Mouse (Mus musculus) liver (tissue): Measurements from ENCODE around the gene Gm26602.
A peak's percentile ranks its signal among the peaks of the same experiment; 100 is the strongest.

ENCODE experiments used
- DNase-seq: peaks from one replicate; pipeline ENCODE4 v3.0.0-alpha.2; 2020; ENCODE audit warnings: mixed read lengths

Gene Gm26602

DNA sequence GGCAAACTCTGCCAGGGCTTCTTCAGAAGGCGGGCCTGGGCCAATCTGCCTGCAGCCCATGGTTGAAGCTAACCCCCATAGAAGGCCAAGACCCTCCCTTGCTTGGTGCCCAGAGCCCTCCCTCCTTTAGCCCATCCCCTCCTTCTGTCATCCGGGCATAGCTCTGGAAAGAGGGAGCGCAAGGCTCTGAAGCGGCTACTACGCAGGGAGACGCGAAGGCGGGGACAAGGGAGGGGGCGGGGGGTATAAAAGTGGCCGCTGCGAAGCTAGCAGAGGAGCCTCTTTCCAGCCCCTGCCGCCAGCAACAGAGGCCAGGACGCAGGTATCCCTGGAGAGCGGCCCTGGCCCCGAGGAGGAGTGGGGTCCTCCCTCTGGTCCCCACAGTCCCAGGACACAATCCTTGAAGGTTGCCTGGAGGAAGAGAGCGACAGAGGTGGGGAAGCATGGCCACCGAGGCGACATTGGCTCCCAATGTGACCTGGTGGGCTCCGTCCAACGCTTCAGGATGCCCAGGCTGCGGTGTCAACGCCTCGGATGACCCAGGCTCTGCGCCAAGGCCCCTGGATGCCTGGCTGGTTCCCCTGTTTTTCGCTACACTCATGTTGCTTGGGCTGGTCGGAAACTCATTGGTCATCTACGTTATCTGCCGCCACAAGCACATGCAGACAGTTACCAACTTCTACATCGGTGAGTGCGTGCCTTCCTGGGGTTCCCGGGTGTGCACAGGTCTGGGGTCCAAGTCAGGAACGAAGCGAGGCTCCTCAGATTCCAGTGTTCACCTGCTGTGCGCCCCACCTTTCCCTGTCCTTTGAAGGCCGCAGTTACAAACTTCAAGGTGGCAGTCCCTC is 7.8 kb downstream of the Gm26602 start:
- DNase-seq: no peak

DNA sequence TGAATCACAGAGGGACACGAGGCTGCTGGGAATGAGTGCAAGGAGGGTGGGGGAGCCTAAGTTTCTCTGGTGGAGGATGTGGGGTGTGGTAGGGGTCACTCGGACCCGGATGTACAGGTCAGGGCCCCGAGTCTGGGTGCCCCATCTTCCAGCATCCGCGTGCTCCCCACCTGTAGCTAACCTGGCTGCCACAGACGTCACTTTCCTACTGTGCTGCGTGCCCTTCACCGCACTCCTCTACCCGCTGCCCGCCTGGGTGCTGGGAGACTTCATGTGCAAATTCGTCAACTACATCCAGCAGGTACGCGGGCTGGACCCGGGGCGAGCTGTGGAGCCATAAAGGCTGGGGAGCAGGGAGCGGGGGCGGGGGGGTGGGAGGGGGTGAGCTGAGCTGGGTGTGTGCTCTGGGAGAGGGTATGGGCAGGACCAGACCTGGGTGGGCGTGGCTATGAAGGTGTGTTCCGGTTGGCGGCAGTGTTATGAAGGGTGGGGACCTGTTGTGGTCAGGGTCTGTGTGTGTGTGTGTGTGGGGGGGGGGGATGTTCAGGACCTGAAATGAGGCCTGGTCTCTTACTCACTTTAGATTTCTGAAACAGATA is 8.7 kb downstream of the Gm26602 start:
- DNase-seq: no peak

DNA sequence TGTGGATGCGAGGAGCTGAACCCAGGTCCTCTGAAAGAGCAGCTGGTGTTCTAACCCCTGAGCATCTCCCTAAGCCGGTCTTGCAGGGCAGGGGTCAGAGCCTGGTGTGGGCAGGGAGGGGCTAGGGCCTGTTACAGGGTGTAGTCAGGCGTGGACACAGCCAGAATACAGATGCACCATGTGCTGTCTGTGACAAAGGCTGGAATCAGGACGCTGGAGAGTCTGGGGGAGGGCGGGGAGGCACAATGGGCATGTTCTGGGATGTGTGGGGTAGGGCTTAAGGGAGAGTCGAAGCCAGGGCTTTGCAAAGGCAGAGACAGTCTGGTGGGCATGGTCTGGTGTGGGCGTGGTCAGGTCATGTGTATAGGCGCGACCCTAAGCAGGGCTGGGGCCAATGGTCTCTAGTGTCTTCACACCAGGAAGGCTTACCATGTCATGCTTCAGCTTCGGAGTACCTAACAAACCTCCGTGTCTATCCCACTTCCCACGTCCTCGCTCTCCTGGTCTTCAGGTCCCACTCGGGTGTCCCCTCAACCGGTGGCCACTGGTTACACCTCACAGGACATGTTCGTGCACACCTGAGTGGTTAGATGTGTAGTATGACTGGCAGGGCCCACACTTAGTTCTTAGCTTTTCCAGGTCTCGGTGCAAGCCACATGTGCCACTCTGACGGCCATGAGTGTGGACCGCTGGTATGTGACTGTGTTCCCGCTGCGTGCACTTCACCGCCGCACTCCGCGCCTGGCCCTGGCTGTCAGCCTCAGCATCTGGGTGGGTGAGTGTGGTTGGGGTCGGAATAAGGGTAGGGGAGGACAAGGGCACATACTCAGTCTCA is 9.6 kb downstream of the Gm26602 start:
- DNase-seq: no peak

DNA sequence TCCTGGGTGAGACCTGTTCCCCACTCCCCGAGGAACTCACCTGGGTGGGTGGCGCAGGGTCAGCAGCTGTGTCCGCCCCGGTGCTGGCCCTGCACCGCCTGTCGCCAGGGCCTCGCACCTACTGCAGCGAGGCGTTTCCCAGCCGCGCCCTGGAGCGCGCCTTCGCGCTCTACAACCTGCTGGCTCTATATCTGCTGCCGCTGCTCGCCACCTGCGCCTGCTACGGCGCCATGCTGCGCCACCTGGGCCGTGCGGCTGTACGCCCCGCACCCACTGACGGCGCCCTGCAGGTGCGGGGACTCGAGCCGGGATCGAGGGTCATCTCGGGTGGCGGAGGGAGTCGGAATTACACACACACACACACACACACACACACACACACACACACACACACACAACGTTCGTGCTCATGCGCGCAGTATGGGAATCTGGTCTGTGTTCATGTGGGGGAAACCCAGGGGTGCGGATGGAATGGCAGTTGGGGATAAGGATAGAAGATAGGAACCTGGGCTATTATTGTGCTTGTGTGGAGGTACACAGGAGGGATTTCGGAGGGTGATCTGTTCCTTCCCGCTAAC is 10.4 kb downstream of the Gm26602 start, which contains the start of gene R3hdm4:
R3hdm4 (minus strand) TSS at position 251 of the 578 bp plus-strand sequence.
- no peak for DNase-seq

DNA sequence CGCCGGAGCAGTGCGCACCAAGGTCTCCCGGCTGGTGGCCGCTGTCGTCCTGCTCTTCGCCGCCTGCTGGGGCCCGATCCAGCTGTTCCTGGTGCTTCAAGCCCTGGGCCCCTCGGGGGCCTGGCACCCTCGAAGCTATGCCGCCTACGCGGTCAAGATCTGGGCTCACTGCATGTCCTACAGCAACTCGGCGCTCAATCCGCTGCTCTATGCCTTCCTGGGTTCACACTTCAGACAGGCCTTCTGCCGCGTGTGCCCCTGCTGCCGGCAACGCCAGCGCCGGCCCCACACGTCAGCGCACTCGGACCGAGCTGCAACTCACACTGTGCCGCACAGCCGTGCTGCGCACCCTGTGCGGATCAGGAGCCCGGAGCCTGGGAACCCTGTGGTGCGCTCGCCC is 10.9 kb downstream of the Gm26602 start:
- no peak for DNase-seq

DNA sequence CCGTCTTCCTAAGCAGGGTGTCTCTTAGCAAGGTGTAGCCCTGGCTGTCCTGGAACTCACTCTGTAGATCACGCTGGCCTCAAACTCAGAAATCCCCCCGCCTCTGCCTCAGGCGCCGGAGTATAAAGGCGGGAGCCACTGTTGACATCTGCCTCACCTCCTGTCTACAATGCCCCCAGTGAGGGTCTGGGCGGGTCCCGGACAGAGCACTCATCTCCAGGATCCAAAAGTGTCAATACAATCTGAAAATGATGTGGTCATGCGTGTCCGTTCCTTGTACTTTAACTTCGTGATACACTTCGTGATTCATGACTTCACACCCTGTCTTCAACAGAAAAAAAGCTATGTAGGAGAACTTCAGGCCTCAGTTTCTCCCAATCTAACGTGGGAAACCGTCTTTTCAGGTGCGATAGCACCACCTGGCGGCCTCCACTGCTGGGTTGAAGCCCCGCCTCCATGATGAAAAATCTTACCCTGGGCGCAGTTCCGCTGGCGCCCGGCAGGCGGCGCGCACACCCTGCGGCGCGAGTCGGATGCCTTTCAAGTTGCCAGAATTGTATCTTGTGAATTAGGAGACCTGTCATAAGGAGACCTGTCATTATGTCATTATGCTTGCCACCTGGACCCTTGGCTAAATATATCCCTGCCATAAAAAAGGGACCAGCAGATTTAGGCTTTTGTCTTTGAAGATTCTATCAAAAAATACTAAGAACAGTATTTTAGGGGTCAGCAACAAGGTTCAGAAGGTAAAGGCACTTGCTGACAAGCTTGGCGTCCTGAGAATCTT is 14.5 kb downstream of the Gm26602 start:
- peak; percentile 92 for DNase-seq

DNA sequence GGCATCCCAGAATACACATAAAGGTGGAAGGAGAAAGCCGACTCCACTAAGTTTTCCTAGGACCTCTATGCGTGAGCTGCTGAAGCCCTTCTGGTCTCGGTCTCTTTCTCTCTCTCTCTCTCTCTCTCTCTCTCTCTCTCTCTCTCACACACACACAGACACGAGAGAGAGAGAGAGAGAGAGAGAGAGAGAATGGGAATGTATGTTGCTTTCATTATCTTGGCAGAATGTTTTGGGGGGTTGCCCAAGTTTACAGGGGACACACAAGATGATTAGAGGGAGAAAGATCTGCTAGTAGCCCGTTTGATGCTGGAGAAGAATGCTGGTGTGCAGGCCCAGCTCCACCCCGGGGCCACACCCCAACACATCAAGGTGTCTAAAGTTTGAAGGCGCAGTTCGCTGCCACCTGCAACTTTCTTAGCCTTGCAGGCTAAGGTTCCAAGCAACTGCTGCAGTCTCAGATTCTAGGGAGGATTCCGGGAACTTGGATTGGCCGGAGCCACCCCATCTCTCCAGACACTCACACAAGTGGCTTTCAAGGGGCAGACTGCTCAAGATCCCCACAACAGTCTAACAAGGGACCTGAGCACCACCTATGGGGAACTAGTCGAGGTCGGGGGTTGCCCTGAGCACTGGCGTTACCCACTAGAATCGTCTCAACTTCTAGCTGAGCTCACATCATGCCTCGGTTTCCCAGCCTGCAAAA is 15.3 kb downstream of the Gm26602 start:
- no peak for DNase-seq

DNA sequence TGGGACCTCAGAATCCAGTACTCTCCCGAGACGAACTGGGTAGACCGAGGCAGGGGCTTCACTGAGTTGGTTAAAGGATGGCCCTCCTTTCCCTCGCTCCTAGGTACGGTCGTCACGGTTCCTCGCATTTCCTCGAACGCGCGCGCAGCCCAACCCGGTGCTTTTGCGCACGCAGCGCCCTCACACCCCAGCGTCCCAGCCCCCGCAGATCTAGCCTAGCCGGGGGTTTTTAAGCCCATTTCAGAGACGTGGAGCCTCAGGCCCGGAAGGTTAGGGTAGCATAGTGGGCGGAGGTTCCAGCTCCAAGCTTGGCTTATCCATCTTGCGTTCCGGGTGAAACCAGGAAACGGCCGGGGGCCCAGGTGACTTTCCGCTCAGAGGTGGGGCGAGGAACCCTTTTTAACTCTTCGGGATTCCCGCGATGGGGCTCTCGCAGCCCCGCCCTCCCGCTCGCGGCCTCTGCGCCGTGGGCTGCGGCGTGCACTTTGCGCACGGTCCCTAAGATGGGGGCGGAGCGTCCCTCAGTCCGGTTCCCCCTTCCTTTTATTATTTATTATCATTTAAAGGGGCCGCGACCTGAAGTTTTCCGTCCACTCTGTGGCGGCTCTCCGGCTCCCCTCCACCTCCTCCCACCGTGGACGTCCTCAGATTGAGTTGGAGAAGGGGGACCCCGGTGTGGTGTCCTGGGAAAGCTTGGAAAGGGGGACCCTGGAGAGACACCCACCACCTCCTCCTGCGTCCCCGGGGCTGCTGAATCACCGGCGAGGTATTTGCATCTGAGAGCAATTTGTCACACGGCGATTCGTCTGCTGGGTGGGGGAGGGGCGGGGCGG is 16.1 kb downstream of the Gm26602 start, which contains the start of gene Arid3a:
Arid3a (plus strand) TSS at position 553 of the 833 bp plus-strand sequence.
- peak; percentile 89 for DNase-seq

DNA sequence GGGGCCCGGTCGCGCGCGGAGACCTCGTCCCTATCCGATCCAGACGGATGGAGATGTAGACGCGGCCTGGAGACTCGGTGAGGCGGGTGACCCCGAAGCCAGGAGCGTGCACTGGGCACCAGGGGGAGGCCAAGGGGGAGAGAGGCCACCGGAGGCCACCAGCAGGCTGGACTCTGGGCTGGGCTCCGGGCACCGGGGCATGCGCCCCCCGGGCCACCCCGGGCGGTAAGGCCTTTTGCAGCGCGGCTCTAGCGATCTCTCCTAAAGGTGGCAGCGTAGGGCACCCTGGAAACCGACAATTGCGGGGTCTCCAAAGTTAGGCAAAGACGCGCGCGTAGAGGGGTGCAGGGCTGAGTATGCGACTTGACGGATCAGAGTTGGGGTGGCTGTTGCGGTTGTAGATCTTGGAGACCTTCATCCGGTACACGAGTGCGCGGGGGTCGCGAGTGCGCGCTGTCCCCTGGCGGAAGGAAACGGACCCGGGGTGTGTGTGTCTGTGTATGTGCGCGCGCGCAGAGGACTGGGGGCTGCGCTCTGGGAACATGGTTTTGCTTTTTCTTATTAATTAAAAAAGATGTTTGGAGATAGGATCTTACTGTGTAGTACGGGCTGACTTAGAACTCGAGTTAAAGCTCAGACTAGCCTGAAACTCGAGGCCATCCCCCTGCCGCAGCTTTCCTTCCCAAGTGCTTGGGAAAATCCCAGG is 16.8 kb downstream of the Gm26602 start:
- peak; percentile 54 for DNase-seq

DNA sequence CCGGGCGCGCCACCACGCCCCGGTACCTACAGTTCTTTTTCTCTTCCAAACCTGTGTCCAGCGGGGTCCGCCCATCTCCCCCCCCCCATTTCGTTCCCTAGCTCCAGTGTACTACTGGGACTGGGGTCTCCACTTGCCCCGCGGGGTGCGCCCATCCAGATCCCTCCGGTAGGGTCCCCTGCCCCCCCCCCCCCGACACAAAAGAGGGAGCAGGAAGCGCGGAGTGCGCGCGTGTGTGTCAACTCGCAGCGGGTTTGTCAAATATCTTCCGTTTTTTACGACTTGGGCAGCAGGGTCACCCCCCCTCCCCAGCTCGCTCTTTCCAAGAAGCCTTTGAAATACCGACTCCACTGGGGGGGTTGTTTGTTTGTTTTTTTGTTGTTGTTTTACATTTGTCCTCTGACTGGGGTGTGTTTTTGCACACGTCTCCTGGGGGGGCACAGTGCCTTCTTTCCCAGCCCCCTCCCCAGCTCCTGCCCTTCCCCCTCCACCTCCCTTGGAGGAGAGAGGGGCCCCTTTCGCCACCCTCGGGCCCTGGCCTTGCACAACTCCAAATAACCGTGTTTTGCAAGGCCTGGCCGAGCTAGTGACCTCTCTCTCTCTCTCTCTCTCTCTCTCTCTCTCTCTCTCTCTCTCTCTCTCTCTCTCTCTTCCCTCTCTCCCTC is 17.5 kb downstream of the Gm26602 start:
- DNase-seq: peak; percentile 60

DNA sequence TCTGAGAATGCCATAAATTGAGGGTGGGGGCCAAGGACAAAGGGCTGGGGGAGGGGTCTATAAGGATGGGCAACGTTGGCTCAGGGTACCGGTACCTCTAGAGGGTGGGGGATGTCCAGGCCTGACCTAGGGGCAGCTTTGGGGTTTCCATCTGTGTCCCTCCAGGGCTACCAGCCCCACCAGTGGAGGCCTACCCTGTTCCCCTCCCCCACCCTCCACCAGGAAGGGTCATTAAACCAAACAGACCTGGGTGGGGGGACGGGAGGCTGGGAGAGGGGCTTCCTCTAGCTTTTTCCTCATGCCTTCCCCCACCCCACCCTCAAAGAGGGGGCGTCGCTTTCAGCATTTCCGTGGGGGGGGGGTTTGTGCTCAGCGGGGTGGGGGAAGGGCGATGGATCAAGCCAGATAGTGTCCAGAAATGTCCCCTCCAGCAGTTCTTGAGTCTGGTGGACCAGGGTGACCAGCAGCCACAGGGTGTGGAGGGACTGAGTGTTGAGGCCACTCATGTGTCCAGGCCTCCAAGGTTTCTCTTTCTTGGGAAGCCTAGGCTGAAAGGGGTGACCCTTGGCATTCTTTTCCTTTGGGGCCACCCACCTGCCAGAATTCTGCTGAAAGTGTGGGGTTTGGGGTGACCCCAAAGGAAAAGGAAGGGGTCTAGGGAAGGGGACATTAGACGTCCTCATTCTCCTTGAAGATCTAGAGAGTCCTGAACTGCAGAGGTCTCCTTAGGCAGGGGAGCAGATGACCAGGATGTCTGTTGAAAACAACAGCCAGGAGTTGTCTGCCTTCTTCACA is 18.4 kb downstream of the Gm26602 start:
- no peak for DNase-seq

DNA sequence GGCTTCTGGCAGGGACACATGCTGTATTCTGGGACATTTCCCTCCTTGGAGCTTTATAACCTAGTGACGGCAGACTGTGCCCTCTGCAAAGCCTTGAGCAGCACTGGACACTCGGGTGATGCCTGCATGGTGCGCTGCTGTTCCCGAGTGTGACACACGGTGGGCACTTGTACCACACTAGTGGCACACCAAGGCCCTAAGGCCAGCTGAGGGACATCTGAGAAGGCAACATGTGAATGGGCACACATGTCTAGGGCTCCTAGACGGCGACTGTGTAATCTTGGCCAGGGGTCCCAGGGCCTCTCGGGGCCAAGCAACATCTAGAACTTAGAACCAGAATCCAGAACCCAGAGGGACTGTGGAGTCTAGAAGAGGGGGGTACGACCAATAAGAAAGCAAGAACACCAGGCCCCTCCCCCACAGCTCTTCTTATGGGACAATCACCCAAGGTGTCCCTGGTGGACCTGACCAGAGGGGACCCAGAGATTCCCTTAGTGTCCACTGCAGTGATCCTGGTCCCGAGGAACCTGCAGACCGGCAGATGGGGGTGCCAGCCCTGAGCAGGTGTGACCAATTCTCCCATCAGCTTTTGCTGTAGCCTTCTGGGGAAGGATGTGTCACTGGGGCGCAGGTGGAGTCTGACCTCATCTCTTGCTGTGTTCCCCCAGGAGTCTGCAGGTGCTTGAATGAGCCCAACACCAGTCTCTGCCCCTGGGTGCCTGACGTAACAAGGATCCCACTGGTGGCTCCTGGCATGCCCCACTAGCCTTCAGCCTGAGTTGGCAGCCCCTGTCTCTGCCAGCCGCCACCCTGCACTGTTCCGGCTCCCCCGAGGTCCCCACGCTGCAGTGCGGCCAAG is 19.5 kb downstream of the Gm26602 start:
- no peak for DNase-seq

DNA sequence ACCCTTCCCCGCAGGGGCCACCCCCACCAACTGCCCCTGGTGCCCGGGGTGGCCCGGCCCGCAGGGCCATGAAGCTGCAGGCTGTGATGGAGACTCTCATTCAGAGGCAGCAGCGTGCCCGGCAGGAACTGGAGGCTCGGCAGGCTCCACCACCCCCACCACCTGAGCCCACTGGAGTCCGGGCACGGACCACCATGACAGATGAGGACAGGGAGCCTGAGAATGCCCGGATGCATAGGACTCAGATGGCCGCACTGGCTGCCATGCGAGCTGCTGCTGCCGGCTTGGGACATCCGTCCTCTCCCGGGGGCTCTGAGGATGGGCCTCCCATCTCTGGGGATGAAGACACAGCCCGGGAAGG is 20.1 kb downstream of the Gm26602 start:
- DNase-seq: no peak

DNA sequence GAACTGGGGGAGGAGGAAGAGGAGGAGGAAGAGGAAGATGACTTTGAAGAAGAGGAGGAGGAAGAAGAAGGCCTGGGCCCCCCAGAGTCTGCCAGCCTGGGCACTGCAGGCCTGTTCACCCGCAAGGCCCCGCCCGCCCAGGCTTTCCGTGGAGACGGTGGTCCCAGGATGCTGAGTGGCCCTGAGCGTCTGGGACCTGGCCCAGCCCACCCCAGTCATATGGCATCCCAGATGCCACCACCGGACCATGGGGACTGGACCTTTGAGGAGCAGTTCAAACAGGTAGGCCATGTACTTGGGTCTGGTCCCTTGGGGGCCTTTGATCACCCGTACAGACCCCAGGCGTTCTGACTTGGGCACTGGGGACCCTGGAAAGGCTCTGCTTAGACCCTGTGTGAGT is 21.1 kb downstream of the Gm26602 start:
- no peak for DNase-seq

DNA sequence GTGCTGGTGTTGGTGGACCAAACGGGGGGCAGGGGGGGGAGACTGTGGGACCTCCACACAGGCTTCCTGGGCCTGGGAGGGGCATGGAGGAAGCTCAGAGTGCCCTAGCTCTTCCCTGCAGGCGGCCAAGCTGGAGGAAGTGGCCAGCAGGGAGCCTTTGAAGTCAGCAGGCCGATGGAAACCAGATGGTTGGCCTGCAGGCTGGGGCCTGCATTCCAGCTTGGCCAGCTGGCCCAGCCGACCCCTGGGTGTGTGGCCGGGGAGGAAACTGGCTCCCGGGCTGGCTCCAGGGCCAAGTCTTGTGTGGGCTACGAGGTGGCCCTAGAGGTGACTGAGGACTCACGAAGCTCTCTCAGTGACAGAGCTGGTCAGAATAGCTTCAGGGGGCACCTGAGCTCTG is 22.1 kb downstream of the Gm26602 start:
- no peak for DNase-seq

DNA sequence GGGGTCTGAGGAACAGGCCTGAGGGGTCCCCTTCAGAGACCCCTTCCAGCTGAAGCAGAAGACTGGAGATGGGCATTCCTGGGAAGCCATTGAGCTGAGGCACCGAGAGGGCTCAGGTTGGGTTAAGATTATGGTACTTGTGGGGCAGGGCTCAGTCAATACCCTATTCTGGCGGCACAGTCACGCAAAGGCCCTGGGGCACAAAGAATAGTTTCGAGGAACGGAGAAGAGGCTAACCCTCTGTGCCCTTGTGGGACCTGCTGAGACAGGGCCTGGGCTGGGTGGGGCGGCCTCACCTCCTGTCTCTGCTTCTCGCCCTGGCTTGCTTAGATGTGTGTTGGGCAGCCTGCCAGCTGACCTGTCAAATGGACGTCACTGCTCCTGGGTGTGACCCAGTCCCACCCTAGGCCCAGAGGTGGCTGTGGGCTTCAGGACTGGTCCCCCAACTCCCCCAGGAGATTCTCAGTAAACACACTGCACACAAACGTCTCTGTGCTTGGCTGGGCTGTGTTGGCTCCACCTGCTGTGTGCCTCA is 22.6 kb downstream of the Gm26602 start:
- no peak for DNase-seq

DNA sequence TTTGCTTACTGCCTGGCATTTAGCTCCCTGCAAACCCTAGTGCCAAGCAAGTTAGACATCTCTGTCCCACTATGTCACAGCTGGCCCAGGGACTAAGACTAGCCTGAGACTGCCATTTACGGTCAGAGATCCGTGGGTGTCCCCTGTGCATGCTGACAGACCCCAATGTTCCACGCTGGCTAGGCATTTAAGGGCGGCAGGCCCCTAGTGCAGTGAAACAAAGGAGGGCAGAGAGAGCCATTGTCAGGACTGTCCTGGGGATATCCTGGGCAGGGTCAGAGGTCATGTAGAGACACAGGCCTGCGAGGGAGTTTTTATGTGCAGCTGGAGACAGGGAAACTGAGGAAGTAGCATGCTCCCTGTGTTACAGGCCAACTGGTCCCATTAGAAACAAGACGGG is 23.2 kb downstream of the Gm26602 start:
- no peak for DNase-seq
